Mouse (Mus musculus) ES-CJ7 (cell line): Measurements from ENCODE around the gene Zpbp2.
"Not testable (repeated sequence)": the region's sequence is repeated elsewhere in the genome, so short reads cannot be mapped to it uniquely, and the experiment has no call there.

Experiments
- DNase-seq: peaks from one replicate; pipeline ENCODE4 v3.0.0; 2011; ENCODE audit warnings: low read depth, low spot score

Gene Zpbp2

DNA sequence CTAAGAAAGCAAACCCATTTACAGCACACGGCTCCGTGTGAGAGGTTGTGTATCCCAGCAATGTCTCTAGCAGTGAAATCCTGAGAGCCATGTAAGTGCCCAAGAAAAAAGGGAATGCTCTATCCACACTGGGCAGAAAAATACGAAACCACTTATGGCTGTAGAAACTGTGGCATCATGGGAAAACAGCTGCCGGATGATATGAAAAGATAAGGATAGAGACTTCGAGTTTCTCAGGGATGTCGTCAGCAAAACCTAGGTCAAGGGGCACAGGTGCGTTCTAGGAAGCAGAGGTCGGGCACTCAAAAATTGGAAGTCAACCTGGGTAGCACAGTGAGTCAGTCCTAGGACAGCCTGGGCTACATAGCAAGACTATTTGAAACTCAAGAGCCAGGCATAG is 38.4 kb downstream of the Zpbp2 start:
- DNase-seq: no peak

DNA sequence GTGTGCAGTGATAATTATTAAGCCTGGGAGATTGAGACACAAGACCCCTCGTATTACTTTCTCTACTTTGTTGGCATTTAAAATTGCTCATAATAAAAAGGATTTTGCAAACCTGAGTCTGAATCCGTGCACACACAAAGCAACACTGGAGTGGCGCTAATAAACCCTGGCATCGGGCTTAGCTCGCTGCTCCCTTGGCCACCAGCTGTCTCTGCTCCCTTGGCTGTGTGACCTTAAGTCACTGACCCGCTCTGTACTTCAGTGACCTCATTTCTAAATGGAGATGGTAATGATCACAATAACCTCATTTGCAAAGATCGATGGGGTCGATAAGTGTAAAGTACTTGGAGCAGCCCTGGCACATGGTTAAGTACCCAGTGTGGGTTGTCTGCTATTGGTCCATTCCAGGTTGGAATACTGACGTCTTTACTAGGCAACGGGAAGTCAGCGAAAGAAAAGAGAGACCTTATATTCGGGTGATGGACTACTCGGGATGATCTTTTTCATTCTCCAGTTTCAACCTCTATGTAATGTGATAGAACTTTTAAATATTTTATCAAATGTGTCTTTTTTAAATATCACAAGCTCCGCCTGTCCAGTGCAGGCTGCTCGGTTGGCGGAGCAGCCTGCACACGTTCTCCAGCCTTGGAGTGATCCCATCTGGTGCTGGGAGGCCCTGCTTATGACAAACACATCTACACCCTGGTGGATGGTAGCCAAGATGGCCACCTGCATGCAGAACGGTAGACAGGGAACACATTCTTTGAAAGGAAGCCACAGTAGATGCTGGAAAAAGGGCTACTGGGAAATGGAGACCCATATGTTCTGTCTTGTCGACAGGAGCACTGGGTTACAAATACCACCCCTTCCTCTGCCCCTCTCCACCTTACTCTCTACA is 39.9 kb downstream of the Zpbp2 start:
- DNase-seq: no peak

DNA sequence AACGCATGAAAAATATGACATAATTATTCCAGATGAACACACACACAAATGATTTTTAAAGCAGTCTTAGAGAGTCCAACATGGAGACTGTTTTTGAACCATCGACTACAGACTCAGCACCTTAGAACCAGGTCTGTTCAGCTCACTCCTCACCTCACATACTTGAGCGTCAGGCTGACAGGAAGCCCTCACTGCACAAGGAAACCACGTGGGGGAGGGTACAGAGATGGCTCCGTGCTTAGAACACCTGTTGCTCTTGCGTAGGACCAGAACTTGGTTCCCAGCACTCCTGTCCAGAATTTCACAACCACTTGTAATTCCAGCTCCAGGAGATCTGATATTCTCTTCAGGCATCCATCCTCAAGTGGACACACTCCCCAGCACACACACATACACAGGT is 44.1 kb downstream of the Zpbp2 start:
- DNase-seq: no peak

- DNase-seq: no peak
These were observed 44.6 kb downstream of the Zpbp2 start for GRCm38 (mm10) chr11:98595473-98595872.

GRCm38 (mm10) chr11:98595955-98596354 is 45.1 kb downstream of the Zpbp2 start:
- DNase-seq: no peak

GRCm38 (mm10) chr11:98597363-98597762 is 46.5 kb downstream of the Zpbp2 start:
- peak; percentile 92 for DNase-seq

DNA sequence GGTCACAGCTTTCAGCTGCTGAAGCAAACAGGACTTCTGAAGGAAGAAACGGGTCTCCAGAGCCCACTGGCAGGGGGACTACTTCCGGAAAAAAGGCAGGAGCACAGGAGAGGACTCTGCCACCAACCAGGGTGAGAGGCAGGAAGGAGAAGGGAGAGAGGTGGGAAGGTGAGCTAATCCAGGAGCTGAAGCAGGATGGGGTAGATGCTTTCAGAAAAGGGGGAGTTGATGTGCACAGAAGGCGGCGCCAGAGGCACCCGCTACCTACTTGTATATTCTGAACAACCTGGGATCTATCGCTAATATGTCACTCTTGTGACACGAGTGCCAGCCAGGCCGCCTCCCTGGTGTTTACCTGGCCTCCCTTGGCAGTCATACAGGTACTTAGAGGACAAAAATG is 47.1 kb downstream of the Zpbp2 start, which contains the start of gene Lrrc3c:
TSS of gene Lrrc3c (plus strand) at position 301 of the 400 bp plus-strand sequence.
- no peak for DNase-seq

DNA sequence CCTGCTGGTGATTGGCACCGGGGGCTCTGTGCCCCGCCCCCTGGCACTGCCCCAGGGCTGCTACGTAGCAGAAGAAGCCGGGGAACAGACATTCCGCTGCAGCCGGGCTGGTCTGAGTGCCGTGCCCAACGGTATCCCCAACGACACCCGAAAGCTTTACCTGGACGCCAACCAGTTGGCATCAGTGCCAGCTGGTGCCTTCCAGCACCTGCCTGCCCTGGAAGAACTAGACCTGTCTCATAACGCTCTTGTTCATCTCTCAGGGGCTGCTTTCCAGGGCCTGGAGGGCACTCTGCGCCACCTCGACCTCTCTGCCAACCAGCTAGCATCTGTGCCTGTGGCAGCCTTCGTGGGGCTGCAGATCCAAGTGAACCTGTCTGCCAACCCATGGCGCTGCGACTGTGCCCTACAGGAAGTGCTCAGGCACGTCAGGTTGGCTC is 48.0 kb downstream of the Zpbp2 start:
- no peak for DNase-seq

DNA sequence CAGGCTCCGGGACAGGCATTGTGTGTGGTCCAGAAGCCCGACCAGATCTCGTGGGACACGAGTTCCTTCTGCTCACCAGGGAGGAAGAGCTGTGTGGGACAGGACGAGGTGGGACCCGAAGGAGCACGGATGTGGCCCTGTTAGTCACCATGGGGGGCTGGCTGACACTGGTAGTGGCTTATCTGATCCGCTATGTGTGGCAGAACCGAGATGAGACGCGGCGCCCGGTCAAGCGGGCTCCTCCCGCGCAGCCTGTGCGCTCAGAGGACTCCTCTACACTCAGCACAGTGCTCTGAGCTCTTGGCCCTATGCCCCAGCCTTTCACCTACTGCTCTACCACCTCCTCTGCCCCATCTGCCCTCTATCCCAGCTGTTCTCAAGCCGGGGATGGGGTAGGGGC is 48.4 kb downstream of the Zpbp2 start:
- DNase-seq: peak; percentile 34

DNA sequence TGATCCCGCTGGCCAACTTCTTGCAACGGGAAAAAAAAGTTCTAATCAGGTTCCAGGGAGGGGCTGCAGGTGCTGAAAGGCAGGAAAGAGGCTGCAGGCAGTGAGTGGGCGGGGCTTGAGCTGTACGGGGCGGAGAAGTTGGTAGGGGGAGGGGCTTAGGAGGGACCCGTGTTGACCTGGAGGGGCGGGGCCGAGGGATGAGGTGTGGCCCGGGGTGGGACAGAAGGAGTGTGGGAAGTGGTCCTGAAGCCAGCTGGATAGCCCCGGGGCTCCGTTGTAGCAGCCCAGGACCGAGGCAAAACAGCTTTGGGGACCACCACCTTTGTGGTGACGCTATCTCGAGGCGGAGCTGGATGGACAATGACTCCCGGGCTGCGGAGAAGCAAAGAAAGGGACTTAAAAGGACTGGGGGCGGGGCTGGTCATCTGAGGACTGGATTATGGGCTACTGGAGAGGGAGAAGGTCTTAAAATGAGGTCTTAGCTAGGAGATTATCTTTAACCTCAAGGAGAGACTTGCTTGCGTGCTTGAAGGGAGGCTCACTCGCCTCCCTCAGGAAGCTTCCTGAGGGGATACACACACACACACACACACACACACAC is 51.3 kb downstream of the Zpbp2 start:
- peak; percentile 90 for DNase-seq

GRCm38 (mm10) chr11:98603953-98604352 is 53.1 kb downstream of the Zpbp2 start:
- peak; percentile 38 for DNase-seq

DNA sequence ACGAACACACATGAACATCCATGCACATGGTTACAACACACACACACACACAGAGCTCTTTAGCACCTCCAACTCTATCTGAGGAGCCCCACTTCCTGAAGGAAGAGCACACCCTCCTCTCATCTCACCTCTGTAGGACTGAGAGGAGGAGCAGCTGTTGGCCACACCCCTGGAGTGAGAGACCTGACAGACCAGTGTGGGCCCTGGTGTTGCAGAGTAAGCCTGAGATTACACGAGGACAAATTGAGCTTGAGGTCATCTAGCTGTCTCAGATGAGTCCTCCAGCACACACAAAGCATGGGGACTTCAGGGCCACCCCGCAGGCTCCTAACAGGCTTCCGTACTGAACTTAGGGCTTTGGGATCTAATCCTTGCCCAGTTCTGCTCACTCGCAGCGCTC is 54.0 kb downstream of the Zpbp2 start:
- DNase-seq: not testable (repeated sequence)

GRCm38 (mm10) chr11:98606763-98607162 is 55.9 kb downstream of the Zpbp2 start:
- peak; percentile 77 for DNase-seq
